Mouse (Mus musculus): ENCODE measurements at regions not wholly inside any gene's neighbourhood (a gene's known extent, or its start where the extent isn't known, plus 50 kb on each side); places are given as distances from the start of the nearest gene placed in this dataset.

GRCm38 (mm10) chr3:67661529-67661928 is 79.0 kb downstream of the Mfsd1 start:
- Histone ChIP-seq H3K9me3 (ENCODE audit: control insufficient read depth, low read length) (no peaks in the 10 kb centered on the region), H3K27me3 (ENCODE audit: control insufficient read depth, insufficient read depth, low read length) (no peaks in the 10 kb centered on the region), H3K27ac (ENCODE audit: low read depth, low read length) (no peak overlapping the region), H3K4me1 (ENCODE audit: control insufficient read depth, insufficient read depth, low read length) (no peaks in the 10 kb centered on the region), H3K9ac (ENCODE audit: low read length) (no peak overlapping the region), H3K4me3 (ENCODE audit: low read depth, low read length) (no peak overlapping the region), H3K4me2 (no peak overlapping the region), H3K36me3 (ENCODE audit: control insufficient read depth, insufficient read depth, low read length) (no peaks in the 10 kb centered on the region)
- no peak for ATAC-seq (ENCODE audit: low FRiP score)
- no peak for DNase-seq (ENCODE audit: low spot score, missing footprints)
- WGBS: 87% methylated on average over 3 of the region's 3 CpGs

GRCm38 (mm10) chr3:67709322-67709721 is 126.8 kb downstream of the Mfsd1 start:
- Histone ChIP-seq H3K36me3 (ENCODE audit: control insufficient read depth, insufficient read depth, low read length) (no peaks in the 10 kb centered on the region), H3K9ac (ENCODE audit: low read length) (no peak overlapping the region), H3K27me3 (ENCODE audit: control insufficient read depth, insufficient read depth, low read length) (no peaks in the 10 kb centered on the region), H3K4me2 (no peak overlapping the region), H3K4me3 (ENCODE audit: low read depth, low read length) (no peak overlapping the region), H3K9me3 (ENCODE audit: control insufficient read depth, low read length) (no peaks in the 10 kb centered on the region), H3K4me1 (ENCODE audit: control insufficient read depth, insufficient read depth, low read length) (no peaks in the 10 kb centered on the region), H3K27ac (ENCODE audit: low read depth, low read length) (no peak overlapping the region)
- DNase-seq (ENCODE audit: low spot score, missing footprints): no peak
- no peak for ATAC-seq (ENCODE audit: low FRiP score)
- WGBS: 58% methylated on average over 6 of the region's 6 CpGs

- Histone ChIP-seq H3K4me3 (ENCODE audit: low read depth, low read length) (no peak overlapping the region), H3K4me1 (ENCODE audit: control insufficient read depth, insufficient read depth, low read length) (no peaks in the 10 kb centered on the region), H3K27ac (ENCODE audit: low read depth, low read length) (no peak overlapping the region), H3K9me3 (ENCODE audit: control insufficient read depth, low read length) (no peaks in the 10 kb centered on the region), H3K4me2 (no peak overlapping the region), H3K36me3 (ENCODE audit: control insufficient read depth, insufficient read depth, low read length) (no peaks in the 10 kb centered on the region), H3K9ac (ENCODE audit: low read length) (no peak overlapping the region), H3K27me3 (ENCODE audit: control insufficient read depth, insufficient read depth, low read length) (no peaks in the 10 kb centered on the region)
- ATAC-seq (ENCODE audit: low FRiP score): no peak
- DNase-seq (ENCODE audit: low spot score, missing footprints): no peak
- WGBS: 81% methylated on average over 2 of the region's 2 CpGs
Measured at GRCm38 (mm10) chr3:67711716-67712115, 129.2 kb downstream of the Mfsd1 start.

GRCm38 (mm10) chr3:67731921-67732320 is 149.4 kb downstream of the Mfsd1 start:
- Histone ChIP-seq H3K4me2 (no peak overlapping the region), H3K36me3 (ENCODE audit: control insufficient read depth, insufficient read depth, low read length) (no peaks in the 10 kb centered on the region), H3K27me3 (ENCODE audit: control insufficient read depth, insufficient read depth, low read length) (no peaks in the 10 kb centered on the region), H3K4me1 (ENCODE audit: control insufficient read depth, insufficient read depth, low read length) (no peaks in the 10 kb centered on the region), H3K9ac (ENCODE audit: low read length) (no peak overlapping the region), H3K4me3 (ENCODE audit: low read depth, low read length) (no peak overlapping the region), H3K27ac (ENCODE audit: low read depth, low read length) (no peak overlapping the region), H3K9me3 (ENCODE audit: control insufficient read depth, low read length) (no peaks in the 10 kb centered on the region)
- DNase-seq (ENCODE audit: low spot score, missing footprints) (no peak), ATAC-seq (ENCODE audit: low FRiP score) (no peak)
- WGBS: 94% methylated on average over 3 of the region's 3 CpGs

GRCm38 (mm10) chr3:67732858-67733257 is 150.3 kb downstream of the Mfsd1 start:
- 93% methylated on average over 2 of the region's 2 CpGs for WGBS

GRCm38 (mm10) chr3:67754256-67754655 is 137.8 kb upstream of the Iqcj start:
- Histone ChIP-seq H3K4me1 (ENCODE audit: control insufficient read depth, insufficient read depth, low read length) (no peaks in the 10 kb centered on the region), H3K27ac (ENCODE audit: low read depth, low read length) (no peak overlapping the region), H3K9me3 (ENCODE audit: control insufficient read depth, low read length) (no peaks in the 10 kb centered on the region), H3K4me2 (no peak overlapping the region), H3K9ac (ENCODE audit: low read length) (no peak overlapping the region), H3K27me3 (ENCODE audit: control insufficient read depth, insufficient read depth, low read length) (no peaks in the 10 kb centered on the region), H3K4me3 (ENCODE audit: low read depth, low read length) (no peak overlapping the region), H3K36me3 (ENCODE audit: control insufficient read depth, insufficient read depth, low read length) (no peaks in the 10 kb centered on the region)
- no peak for DNase-seq (ENCODE audit: low spot score, missing footprints)
- WGBS: 91% methylated on average over 2 of the region's 2 CpGs
- no peak for ATAC-seq (ENCODE audit: low FRiP score)

More at GRCm38 (mm10) chr3:67732858-67733257, 150.3 kb downstream of the Mfsd1 start:
- Histone ChIP-seq H3K9ac (ENCODE audit: low read length) (no peak overlapping the region), H3K27ac (ENCODE audit: low read depth, low read length) (no peak overlapping the region), H3K4me2 (no peak overlapping the region), H3K36me3 (ENCODE audit: control insufficient read depth, insufficient read depth, low read length) (no peaks in the 10 kb centered on the region), H3K27me3 (ENCODE audit: control insufficient read depth, insufficient read depth, low read length) (no peaks in the 10 kb centered on the region), H3K9me3 (ENCODE audit: control insufficient read depth, low read length) (no peaks in the 10 kb centered on the region), H3K4me3 (ENCODE audit: low read depth, low read length) (no peak overlapping the region), H3K4me1 (ENCODE audit: control insufficient read depth, insufficient read depth, low read length) (no peaks in the 10 kb centered on the region)
- ATAC-seq (ENCODE audit: low FRiP score) (no peak), DNase-seq (ENCODE audit: low spot score, missing footprints) (no peak)

- Histone ChIP-seq H3K27ac (ENCODE audit: low read depth, low read length) (no peak overlapping the region), H3K4me1 (ENCODE audit: control insufficient read depth, insufficient read depth, low read length) (no peaks in the 10 kb centered on the region), H3K27me3 (ENCODE audit: control insufficient read depth, insufficient read depth, low read length) (no peaks in the 10 kb centered on the region), H3K36me3 (ENCODE audit: control insufficient read depth, insufficient read depth, low read length) (no peaks in the 10 kb centered on the region), H3K9me3 (ENCODE audit: control insufficient read depth, low read length) (no peaks in the 10 kb centered on the region), H3K4me3 (ENCODE audit: low read depth, low read length) (no peak overlapping the region), H3K9ac (ENCODE audit: low read length) (no peak overlapping the region), H3K4me2 (no peak overlapping the region)
- no peak for DNase-seq (ENCODE audit: low spot score, missing footprints)
- 89% methylated on average over 2 of the region's 2 CpGs for WGBS
- ATAC-seq (ENCODE audit: low FRiP score): no peak
Measured at GRCm38 (mm10) chr3:67768603-67769002, 123.4 kb upstream of the Iqcj start.

- no peak for ATAC-seq (ENCODE audit: low FRiP score)
- H3K4me2 ChIP-seq: no peak overlapping the region
- DNase-seq (ENCODE audit: low spot score, missing footprints): no peak
- no peaks in the 10 kb centered on the region for H3K27me3 ChIP-seq (ENCODE audit: control insufficient read depth, insufficient read depth, low read length)
- no peaks in the 10 kb centered on the region for H3K4me1 ChIP-seq (ENCODE audit: control insufficient read depth, insufficient read depth, low read length)
- no peak overlapping the region for H3K9ac ChIP-seq (ENCODE audit: low read length)
- H3K4me3 ChIP-seq (ENCODE audit: low read depth, low read length): no peak overlapping the region
- H3K36me3 ChIP-seq (ENCODE audit: control insufficient read depth, insufficient read depth, low read length): no peaks in the 10 kb centered on the region
- no peak overlapping the region for H3K27ac ChIP-seq (ENCODE audit: low read depth, low read length)
- H3K9me3 ChIP-seq (ENCODE audit: control insufficient read depth, low read length): no peaks in the 10 kb centered on the region
- 81% methylated on average over 2 of the region's 2 CpGs for WGBS
Measured at GRCm38 (mm10) chr3:67773403-67773802, 118.6 kb upstream of the Iqcj start.

- Histone ChIP-seq H3K27me3 (ENCODE audit: control insufficient read depth, insufficient read depth, low read length) (no peaks in the 10 kb centered on the region), H3K27ac (ENCODE audit: low read depth, low read length) (no peak overlapping the region), H3K9ac (ENCODE audit: low read length) (no peak overlapping the region), H3K4me3 (ENCODE audit: low read depth, low read length) (no peak overlapping the region), H3K4me1 (ENCODE audit: control insufficient read depth, insufficient read depth, low read length) (no peaks in the 10 kb centered on the region), H3K4me2 (no peak overlapping the region), H3K36me3 (ENCODE audit: control insufficient read depth, insufficient read depth, low read length) (no peaks in the 10 kb centered on the region), H3K9me3 (ENCODE audit: control insufficient read depth, low read length) (no peaks in the 10 kb centered on the region)
- ATAC-seq (ENCODE audit: low FRiP score): no peak
- WGBS: 87% methylated on average over 4 of the region's 4 CpGs
- no peak for DNase-seq (ENCODE audit: low spot score, missing footprints)
Measured at GRCm38 (mm10) chr3:67782177-67782576, 109.8 kb upstream of the Iqcj start.

All from midbrain, embryonic 11.5 days (tissue).